Mouse (Mus musculus) limb, embryonic 12.5 days (tissue): Measurements from ENCODE around the gene Arhgap35. TPM values are rescaled to one million over a fixed set of nuclear protein-coding genes. Genes with fewer than 3 reads are reported as not detected.

Experiments used
- ATAC-seq: fragments of 200-750 bp; cut with Nextera tagmentation; 2 replicates; pipeline ENCODE4 v1.8.0; 2017; ENCODE audit warnings: low read depth, moderate TSS enrichment; ENCODE audit not compliant: insufficient number of reproducible peaks, insufficient read depth, low FRiP score, low TSS enrichment
- H3K27ac ChIP-seq: fragments of 300-500 bp; sonication (generic); 2 replicates; pipeline ENCODE4 v1.5.1; 2016; ENCODE audit warnings: mild to moderate bottlenecking, moderate library complexity
- H3K27me3 ChIP-seq: fragments of 300-500 bp; sonication (generic); 2 replicates; pipeline ENCODE4 v1.6.1; 2016; ENCODE audit warnings: mild to moderate bottlenecking, moderate library complexity
- H3K36me3 ChIP-seq: fragments of 300-500 bp; sonication (generic); 2 replicates; pipeline ENCODE4 v1.6.1; 2016; ENCODE audit warnings: mild to moderate bottlenecking, moderate library complexity
- H3K4me1 ChIP-seq: fragments of 300-500 bp; sonication (generic); replicated peaks from 2 replicates; pipeline ENCODE4 v1.6.1; 2016
- H3K4me2 ChIP-seq: fragments of 300-500 bp; sonication (generic); 2 replicates; pipeline ENCODE4 v1.6.1; 2016; ENCODE audit warnings: mild to moderate bottlenecking, moderate library complexity
- H3K4me3 ChIP-seq: fragments of 300-500 bp; sonication (generic); replicated peaks from 2 replicates; pipeline ENCODE4 v1.5.1; 2016; ENCODE audit warnings: mild to moderate bottlenecking
- H3K9ac ChIP-seq: fragments of 300-500 bp; sonication (generic); replicated peaks from 2 replicates; pipeline ENCODE4 v1.6.1; 2016; ENCODE audit warnings: mild to moderate bottlenecking, moderate library complexity
- H3K9me3 ChIP-seq: fragments of 300-500 bp; sonication (generic); 2 replicates; pipeline ENCODE4 v1.6.1; 2016; ENCODE audit warnings: mild to moderate bottlenecking, moderate library complexity
- WGBS: fragments of 180-500 bp; shearing (Covaris S2); methylation state at CpG from one replicate; pipeline ENCODE4 v1.1.7; 2016; 5-methylcytosine and 5-hydroxymethylcytosine counted together
- polyA plus RNA-seq: library from polyadenylated mRNA; unstranded; fragments of >200 nt; fragmentation: Nextera tagmentation; extraction: Ambion mirVana; gene quantifications from 2 replicates; pipeline ENCODE4 v1.2.1, GENCODE M21; 2016

Arhgap35 gene
- polyA plus RNA-seq, 1 experiment from 2014 or later, result 25.6 TPM

GRCm38 (mm10) chr7:16604141-16604540 lies 10.7 kb downstream of the Arhgap35 start:
- no peak overlapping the region for H3K4me3 ChIP-seq
- H3K4me1 ChIP-seq, result no peaks in the 10 kb centered on the region
- no peak for ATAC-seq
- no peaks in the 10 kb centered on the region for H3K9me3 ChIP-seq
- WGBS, result 93% methylated on average over 1 of the region's 1 CpGs
- H3K27me3 ChIP-seq, result no peaks in the 10 kb centered on the region
- H3K36me3 ChIP-seq, result peaks cover 12% of the 10 kb centered on the region; the same call in 1 of the 2 replicates
- no peak overlapping the region for H3K27ac ChIP-seq
- no peak overlapping the region for H3K9ac ChIP-seq
- H3K4me2 ChIP-seq, result no peak overlapping the region

GRCm38 (mm10) chr7:16601683-16602102 lies 13.1 kb downstream of the Arhgap35 start:
- Histone ChIP-seq H3K9ac (no peak overlapping the region), H3K9me3 (no peaks in the 10 kb centered on the region), H3K4me3 (no peak overlapping the region), H3K36me3 (peaks cover 12% of the 10 kb centered on the region; the same call in 1 of the 2 replicates), H3K27ac (no peak overlapping the region), H3K27me3 (no peaks in the 10 kb centered on the region), H3K4me1 (no peaks in the 10 kb centered on the region), H3K4me2 (no peak overlapping the region)
- 48% methylated on average over 4 of the region's 4 CpGs for WGBS
- ATAC-seq, result no peak

GRCm38 (mm10) chr7:16599006-16599405 lies 15.8 kb downstream of the Arhgap35 start:
- no peak overlapping the region for H3K4me3 ChIP-seq
- H3K9ac ChIP-seq, result no peak overlapping the region
- no peaks in the 10 kb centered on the region for H3K27me3 ChIP-seq
- H3K4me1 ChIP-seq, result peaks cover 6% of the 10 kb centered on the region
- no peak overlapping the region for H3K4me2 ChIP-seq
- H3K27ac ChIP-seq, result no peak overlapping the region
- peaks cover 17% of the 10 kb centered on the region for H3K36me3 ChIP-seq
- 93% methylated on average over 2 of the region's 2 CpGs for WGBS
- H3K9me3 ChIP-seq, result no peaks in the 10 kb centered on the region
- no peak for ATAC-seq

GRCm38 (mm10) chr7:16591292-16591691 lies 23.5 kb downstream of the Arhgap35 start:
- H3K9me3 ChIP-seq, result no peaks in the 10 kb centered on the region
- ATAC-seq, result no peak
- 91% methylated on average over 1 of the region's 1 CpGs for WGBS

GRCm38 (mm10) chr7:16587649-16588048 lies 27.1 kb downstream of the Arhgap35 start:
- no peak overlapping the region for H3K4me3 ChIP-seq
- 0 out of 2 replicates have a peak, but pooled peaks cover 13% of the 10 kb centered on the region for H3K36me3 ChIP-seq
- ATAC-seq, result no peak
- no peaks in the 10 kb centered on the region for H3K27me3 ChIP-seq
- H3K9ac ChIP-seq, result no peak overlapping the region
- no peak overlapping the region for H3K27ac ChIP-seq
- no peak overlapping the region for H3K4me2 ChIP-seq
- H3K4me1 ChIP-seq, result peaks cover 13% of the 10 kb centered on the region
- WGBS, result 93% methylated on average over 3 of the region's 3 CpGs
- H3K9me3 ChIP-seq, result no peaks in the 10 kb centered on the region

More at GRCm38 (mm10) chr7:16591292-16591691, 23.5 kb downstream of the Arhgap35 start:
- no peak overlapping the region for H3K27ac ChIP-seq
- no peak overlapping the region for H3K4me3 ChIP-seq
- no peak overlapping the region for H3K4me2 ChIP-seq
- H3K4me1 ChIP-seq, result peaks cover 6% of the 10 kb centered on the region
- no peak overlapping the region for H3K9ac ChIP-seq
- no peaks in the 10 kb centered on the region for H3K27me3 ChIP-seq
- H3K36me3 ChIP-seq, result peaks cover 29% of the 10 kb centered on the region

- no peak overlapping the region for H3K4me2 ChIP-seq
- H3K27ac ChIP-seq, result no peak overlapping the region
- peaks cover 31% of the 10 kb centered on the region for H3K4me1 ChIP-seq
- no peaks in the 10 kb centered on the region for H3K27me3 ChIP-seq
- no peaks in the 10 kb centered on the region for H3K9me3 ChIP-seq
- no peak for ATAC-seq
- H3K36me3 ChIP-seq, result 0 out of 2 replicates have a peak, but pooled peaks cover 5% of the 10 kb centered on the region
- no peak overlapping the region for H3K9ac ChIP-seq
- H3K4me3 ChIP-seq, result no peak overlapping the region
Observed at GRCm38 (mm10) chr7:16584384-16584783, 30.4 kb downstream of the Arhgap35 start.

GRCm38 (mm10) chr7:16583775-16584174 lies 31.0 kb downstream of the Arhgap35 start:
- Histone ChIP-seq H3K27me3 (no peaks in the 10 kb centered on the region), H3K4me3 (no peak overlapping the region), H3K9ac (no peak overlapping the region), H3K36me3 (0 out of 2 replicates have a peak, but pooled peaks cover 5% of the 10 kb centered on the region), H3K4me2 (no peak overlapping the region), H3K9me3 (no peaks in the 10 kb centered on the region), H3K27ac (no peak overlapping the region), H3K4me1 (peaks cover 31% of the 10 kb centered on the region)
- WGBS, result 74% methylated on average over 1 of the region's 1 CpGs
- ATAC-seq, result no peak

GRCm38 (mm10) chr7:16582299-16582698 lies 32.5 kb downstream of the Arhgap35 start:
- no peak for ATAC-seq
- WGBS, result 78% methylated on average over 3 of the region's 3 CpGs
- H3K36me3 ChIP-seq, result no peaks in the 10 kb centered on the region

GRCm38 (mm10) chr7:16581276-16582100 lies 33.3 kb downstream of the Arhgap35 start:
- H3K36me3 ChIP-seq, result no peaks in the 10 kb centered on the region
- H3K4me3 ChIP-seq, result no peak overlapping the region
- H3K27me3 ChIP-seq, result no peaks in the 10 kb centered on the region
- no peak overlapping the region for H3K4me2 ChIP-seq
- H3K27ac ChIP-seq, result peak overlapping the region; percentile 25; the same call in 1 of the 2 replicates
- peaks cover 39% of the 10 kb centered on the region for H3K4me1 ChIP-seq
- no peak for ATAC-seq
- 52% methylated on average over 13 of the region's 13 CpGs for WGBS
- H3K9me3 ChIP-seq, result no peaks in the 10 kb centered on the region
- H3K9ac ChIP-seq, result 0 out of 2 replicates have a peak overlapping the region, but pooled peaks have one; percentile 23

More at GRCm38 (mm10) chr7:16582299-16582698, 32.5 kb downstream of the Arhgap35 start:
- Histone ChIP-seq H3K4me3 (no peak overlapping the region), H3K27ac (no peak overlapping the region), H3K4me2 (no peak overlapping the region), H3K9ac (no peak overlapping the region), H3K4me1 (peaks cover 31% of the 10 kb centered on the region), H3K9me3 (no peaks in the 10 kb centered on the region), H3K27me3 (no peaks in the 10 kb centered on the region)

GRCm38 (mm10) chr7:16576719-16577118 lies 38.1 kb downstream of the Arhgap35 start:
- no peak for ATAC-seq
- H3K4me2 ChIP-seq, result no peak overlapping the region
- WGBS, result 60% methylated on average over 1 of the region's 1 CpGs
- H3K9me3 ChIP-seq, result no peaks in the 10 kb centered on the region
- no peak overlapping the region for H3K4me3 ChIP-seq
- no peak overlapping the region for H3K27ac ChIP-seq
- H3K36me3 ChIP-seq, result no peaks in the 10 kb centered on the region
- no peaks in the 10 kb centered on the region for H3K27me3 ChIP-seq
- H3K9ac ChIP-seq, result no peak overlapping the region
- H3K4me1 ChIP-seq, result peaks cover 27% of the 10 kb centered on the region

- no peak overlapping the region for H3K4me2 ChIP-seq
- H3K27me3 ChIP-seq, result no peaks in the 10 kb centered on the region
- H3K4me3 ChIP-seq, result no peak overlapping the region
- WGBS, result 25% methylated on average over 1 of the region's 1 CpGs
- peaks cover 12% of the 10 kb centered on the region for H3K4me1 ChIP-seq
- ATAC-seq, result no peak
- no peaks in the 10 kb centered on the region for H3K9me3 ChIP-seq
- no peak overlapping the region for H3K9ac ChIP-seq
- peaks cover 4% of the 10 kb centered on the region; the same call in 1 of the 2 replicates for H3K36me3 ChIP-seq
- no peak overlapping the region for H3K27ac ChIP-seq
Observed at GRCm38 (mm10) chr7:16571191-16571590, 43.6 kb downstream of the Arhgap35 start.
